Mouse (Mus musculus): ENCODE data around the gene Stn1. TPM values are rescaled to one million over a fixed set of nuclear protein-coding genes. Genes with fewer than 3 reads are reported as not detected.

The Stn1 gene
- polyA plus RNA-seq, 1 experiment from 2014 or later: 54.7 TPM

- 33% methylated on average over 17 of the region's 17 CpGs for WGBS
Observed at GRCm38 (mm10) chr19:47458504-47459161, 78.7 kb downstream of the Stn1 start.

GRCm38 (mm10) chr19:47457711-47458503 is 79.4 kb downstream of the Stn1 start:
- no peak for ATAC-seq (ENCODE audit: low FRiP score, low TSS enrichment)
- Histone ChIP-seq H3K4me3 (ENCODE audit: low read length) (no peak overlapping the region), H3K4me2 (replicated peaks; ENCODE audit: low read depth, low read length) (no peak overlapping the region), H3K9ac (ENCODE audit: low read depth, low read length) (no peak overlapping the region), H3K27me3 (ENCODE audit: control insufficient read depth, insufficient read depth, low read length) (no peaks in the 10 kb centered on the region), H3K36me3 (ENCODE audit: control insufficient read depth, insufficient read depth, low read length) (no peaks in the 10 kb centered on the region; the same call in 1 of the 2 replicates), H3K9me3 (ENCODE audit: control insufficient read depth, low read length) (no peaks in the 10 kb centered on the region), H3K27ac (ENCODE audit: low read depth, low read length) (no peak overlapping the region), H3K4me1 (ENCODE audit: control insufficient read depth, insufficient read depth, low read length) (peaks cover 51% of the 10 kb centered on the region)
- WGBS: 32% methylated on average over 13 of the region's 13 CpGs

More at GRCm38 (mm10) chr19:47458504-47459161, 78.7 kb downstream of the Stn1 start:
- Histone ChIP-seq H3K27ac (ENCODE audit: low read depth, low read length) (no peak overlapping the region), H3K9me3 (ENCODE audit: control insufficient read depth, low read length) (no peaks in the 10 kb centered on the region), H3K4me3 (ENCODE audit: low read length) (no peak overlapping the region), H3K9ac (ENCODE audit: low read depth, low read length) (no peak overlapping the region), H3K36me3 (ENCODE audit: control insufficient read depth, insufficient read depth, low read length) (no peaks in the 10 kb centered on the region; the same call in 1 of the 2 replicates), H3K27me3 (ENCODE audit: control insufficient read depth, insufficient read depth, low read length) (no peaks in the 10 kb centered on the region), H3K4me1 (ENCODE audit: control insufficient read depth, insufficient read depth, low read length) (peaks cover 50% of the 10 kb centered on the region), H3K4me2 (replicated peaks; ENCODE audit: low read depth, low read length) (no peak overlapping the region)
- ATAC-seq (ENCODE audit: low FRiP score, low TSS enrichment): no peak

- no peak overlapping the region for H3K4me3 ChIP-seq (ENCODE audit: low read length)
- ATAC-seq (ENCODE audit: low FRiP score, low TSS enrichment): no peak
- no peak overlapping the region for H3K4me2 ChIP-seq (replicated peaks; ENCODE audit: low read depth, low read length)
- 44% methylated on average over 6 of the region's 6 CpGs for WGBS
- no peak overlapping the region for H3K27ac ChIP-seq (ENCODE audit: low read depth, low read length)
- H3K4me1 ChIP-seq (ENCODE audit: control insufficient read depth, insufficient read depth, low read length): peaks cover 53% of the 10 kb centered on the region
- H3K9ac ChIP-seq (ENCODE audit: low read depth, low read length): no peak overlapping the region
- no peaks in the 10 kb centered on the region for H3K9me3 ChIP-seq (ENCODE audit: control insufficient read depth, low read length)
- H3K36me3 ChIP-seq (ENCODE audit: control insufficient read depth, insufficient read depth, low read length): no peaks in the 10 kb centered on the region
- H3K27me3 ChIP-seq (ENCODE audit: control insufficient read depth, insufficient read depth, low read length): no peaks in the 10 kb centered on the region
Observed at GRCm38 (mm10) chr19:47456021-47456420, 81.3 kb downstream of the Stn1 start.

GRCm38 (mm10) chr19:47455001-47455755 is 82.1 kb downstream of the Stn1 start:
- ATAC-seq (ENCODE audit: low FRiP score, low TSS enrichment): no peak
- no peaks in the 10 kb centered on the region for H3K9me3 ChIP-seq (ENCODE audit: control insufficient read depth, low read length)
- WGBS: 80% methylated on average over 15 of the region's 15 CpGs

GRCm38 (mm10) chr19:47454167-47455000 is 82.9 kb downstream of the Stn1 start:
- H3K4me1 ChIP-seq (ENCODE audit: control insufficient read depth, insufficient read depth, low read length): peaks cover 59% of the 10 kb centered on the region
- no peak for ATAC-seq (ENCODE audit: low FRiP score, low TSS enrichment)

More at GRCm38 (mm10) chr19:47455001-47455755, 82.1 kb downstream of the Stn1 start:
- H3K9ac ChIP-seq (ENCODE audit: low read depth, low read length): no peak overlapping the region
- H3K4me1 ChIP-seq (ENCODE audit: control insufficient read depth, insufficient read depth, low read length): peaks cover 58% of the 10 kb centered on the region
- H3K36me3 ChIP-seq (ENCODE audit: control insufficient read depth, insufficient read depth, low read length): no peaks in the 10 kb centered on the region
- H3K27me3 ChIP-seq (ENCODE audit: control insufficient read depth, insufficient read depth, low read length): no peaks in the 10 kb centered on the region
- 0 out of 2 replicates have a peak overlapping the region, but pooled peaks have one; percentile 42 for H3K27ac ChIP-seq (ENCODE audit: low read depth, low read length)
- H3K4me3 ChIP-seq (ENCODE audit: low read length): no peak overlapping the region
- H3K4me2 ChIP-seq (replicated peaks; ENCODE audit: low read depth, low read length): no peak overlapping the region

GRCm38 (mm10) chr19:47453352-47453751 is 84.0 kb downstream of the Stn1 start:
- Histone ChIP-seq H3K36me3 (ENCODE audit: control insufficient read depth, insufficient read depth, low read length) (no peaks in the 10 kb centered on the region), H3K9ac (ENCODE audit: low read depth, low read length) (no peak overlapping the region), H3K4me3 (ENCODE audit: low read length) (no peak overlapping the region), H3K9me3 (ENCODE audit: control insufficient read depth, low read length) (no peaks in the 10 kb centered on the region), H3K4me2 (replicated peaks; ENCODE audit: low read depth, low read length) (no peak overlapping the region), H3K27me3 (ENCODE audit: control insufficient read depth, insufficient read depth, low read length) (no peaks in the 10 kb centered on the region), H3K4me1 (ENCODE audit: control insufficient read depth, insufficient read depth, low read length) (peaks cover 60% of the 10 kb centered on the region), H3K27ac (ENCODE audit: low read depth, low read length) (peak overlapping the region; percentile 30; the same call in 1 of the 2 replicates)
- 65% methylated on average over 7 of the region's 7 CpGs for WGBS
- no peak for ATAC-seq (ENCODE audit: low FRiP score, low TSS enrichment)

More at GRCm38 (mm10) chr19:47454167-47455000, 82.9 kb downstream of the Stn1 start:
- H3K36me3 ChIP-seq (ENCODE audit: control insufficient read depth, insufficient read depth, low read length): no peaks in the 10 kb centered on the region
- H3K9ac ChIP-seq (ENCODE audit: low read depth, low read length): no peak overlapping the region
- no peak overlapping the region for H3K27ac ChIP-seq (ENCODE audit: low read depth, low read length)
- 77% methylated on average over 11 of the region's 11 CpGs for WGBS
- no peak overlapping the region for H3K4me2 ChIP-seq (replicated peaks; ENCODE audit: low read depth, low read length)
- H3K4me3 ChIP-seq (ENCODE audit: low read length): no peak overlapping the region
- no peaks in the 10 kb centered on the region for H3K9me3 ChIP-seq (ENCODE audit: control insufficient read depth, low read length)
- no peaks in the 10 kb centered on the region for H3K27me3 ChIP-seq (ENCODE audit: control insufficient read depth, insufficient read depth, low read length)

GRCm38 (mm10) chr19:47452682-47453081 is 84.6 kb downstream of the Stn1 start:
- no peak overlapping the region for H3K9ac ChIP-seq (ENCODE audit: low read depth, low read length)
- no peaks in the 10 kb centered on the region for H3K9me3 ChIP-seq (ENCODE audit: control insufficient read depth, low read length)
- no peak for ATAC-seq (ENCODE audit: low FRiP score, low TSS enrichment)
- 79% methylated on average over 10 of the region's 10 CpGs for whole genome bisulfite sequencing
- no peak overlapping the region for H3K4me2 ChIP-seq (replicated peaks; ENCODE audit: low read depth, low read length)
- no peaks in the 10 kb centered on the region for H3K27me3 ChIP-seq (ENCODE audit: control insufficient read depth, insufficient read depth, low read length)
- H3K36me3 ChIP-seq (ENCODE audit: control insufficient read depth, insufficient read depth, low read length): no peaks in the 10 kb centered on the region
- no peak overlapping the region for H3K4me3 ChIP-seq (ENCODE audit: low read length)
- H3K4me1 ChIP-seq (ENCODE audit: control insufficient read depth, insufficient read depth, low read length): peaks cover 59% of the 10 kb centered on the region
- H3K27ac ChIP-seq (ENCODE audit: low read depth, low read length): no peak overlapping the region

- no peaks in the 10 kb centered on the region for H3K27me3 ChIP-seq (ENCODE audit: control insufficient read depth, insufficient read depth, low read length)
- no peak overlapping the region for H3K4me2 ChIP-seq (replicated peaks; ENCODE audit: low read depth, low read length)
- H3K27ac ChIP-seq (ENCODE audit: low read depth, low read length): no peak overlapping the region
- no peaks in the 10 kb centered on the region for H3K36me3 ChIP-seq (ENCODE audit: control insufficient read depth, insufficient read depth, low read length)
- ATAC-seq (ENCODE audit: low FRiP score, low TSS enrichment): no peak
- no peak overlapping the region for H3K4me3 ChIP-seq (ENCODE audit: low read length)
- H3K4me1 ChIP-seq (ENCODE audit: control insufficient read depth, insufficient read depth, low read length): peaks cover 59% of the 10 kb centered on the region
- 70% methylated on average over 7 of the region's 7 CpGs for WGBS
- H3K9ac ChIP-seq (ENCODE audit: low read depth, low read length): no peak overlapping the region
- no peaks in the 10 kb centered on the region for H3K9me3 ChIP-seq (ENCODE audit: control insufficient read depth, low read length)
Observed at GRCm38 (mm10) chr19:47452211-47452610, 85.1 kb downstream of the Stn1 start.
